7 mouse cellular contexts compared by ENCODE assay signal in genomic region chr6:90605298-90605665, GRCm38 (mm10). TPM values are rescaled to one million over a fixed set of nuclear protein-coding genes. Genes with fewer than 3 reads are reported as not detected.
A peak's percentile ranks its signal among the peaks of the same experiment; 100 is the strongest.
DNase-seq lines count a peak whose midpoint lies in the region; ATAC-seq and TF ChIP-seq lines count a peak whose summit lies in the region.

No protein-coding gene starts in this region.

- no peaks in the 10 kb centered on the region for H3K9me3 ChIP-seq in embryonic facial prominence, embryonic 12.5 days
- no peaks in the 10 kb centered on the region for H3K9me3 ChIP-seq in intestine, embryonic 14.5 days (ENCODE audit: control insufficient read depth, low read length)
- H3K9me3 ChIP-seq in neural tube, embryonic 13.5 days = no peaks in the 10 kb centered on the region

- peak overlapping the region; percentile 64 for H3K9ac ChIP-seq in embryonic facial prominence, embryonic 12.5 days
- peak overlapping the region; percentile 58 for H3K9ac ChIP-seq in intestine, embryonic 14.5 days (ENCODE audit: low read length)
- peak overlapping the region; percentile 77 for H3K9ac ChIP-seq in neural tube, embryonic 13.5 days

- WGBS in lung, adult 2 months = 22% methylated on average over 5 of the region's 5 CpGs
- WGBS in embryonic facial prominence, embryonic 12.5 days = 20% methylated on average over 5 of the region's 5 CpGs
- 12% methylated on average over 5 of the region's 5 CpGs for WGBS in intestine, embryonic 14.5 days
- 14% methylated on average over 5 of the region's 5 CpGs for WGBS in neural tube, embryonic 13.5 days

- H3K27ac ChIP-seq in embryonic facial prominence, embryonic 12.5 days = no peak overlapping the region
- H3K27ac ChIP-seq in intestine, embryonic 14.5 days (ENCODE audit: low read depth) = no peak overlapping the region
- no peak overlapping the region for H3K27ac ChIP-seq in neural tube, embryonic 13.5 days (replicated peaks)

- DNase-seq in lung, adult 2 months = no peak
- DNase-seq in lung, postnatal 36 days = no peak
- no peak for DNase-seq in intestine, embryonic 14.5 days (ENCODE audit: low spot score)
- no peak for DNase-seq in layer of hippocampus, adult 8-10 months (ENCODE audit: low spot score in 2 of 2)
- DNase-seq in adrenal gland, postnatal 36 days = no peak

- H3K4me1 ChIP-seq in lung, adult 2 months (ENCODE audit: control insufficient read depth, insufficient read depth, low read length) = peaks cover 2% of the 10 kb centered on the region; the same call in 1 of the 2 replicates
- peaks cover 5% of the 10 kb centered on the region; the same call in 1 of the 2 replicates for H3K4me1 ChIP-seq in embryonic facial prominence, embryonic 12.5 days
- peaks cover 9% of the 10 kb centered on the region for H3K4me1 ChIP-seq in intestine, embryonic 14.5 days (replicated peaks; ENCODE audit: control insufficient read depth, insufficient read depth, low read length)
- peaks cover 12% of the 10 kb centered on the region for H3K4me1 ChIP-seq in neural tube, embryonic 13.5 days (replicated peaks)

- TF ChIP-seq POLR2A in lung, adult 2 months (IDR thresholded peaks at IDR 0.05; ENCODE audit: borderline replicate concordance, extremely low read depth, low read depth, low read length) = no peak

- no peak for ATAC-seq in embryonic facial prominence, embryonic 12.5 days (ENCODE audit: insufficient number of reproducible peaks, insufficient read depth, low FRiP score, low TSS enrichment)
- no peak for ATAC-seq in intestine, embryonic 14.5 days (replicated peaks; ENCODE audit: low FRiP score, low TSS enrichment, low read depth)
- no peak for ATAC-seq in neural tube, embryonic 13.5 days (ENCODE audit: low read depth)

- 0 out of 2 replicates have a peak, but pooled peaks cover 4% of the 10 kb centered on the region for H3K27me3 ChIP-seq in embryonic facial prominence, embryonic 12.5 days
- H3K27me3 ChIP-seq in intestine, embryonic 14.5 days (replicated peaks; ENCODE audit: control insufficient read depth, insufficient read depth, low read length) = no peaks in the 10 kb centered on the region
- H3K27me3 ChIP-seq in neural tube, embryonic 13.5 days = peaks cover 2% of the 10 kb centered on the region; the same call in 1 of the 2 replicates

- H3K4me2 ChIP-seq in embryonic facial prominence, embryonic 12.5 days (replicated peaks) = peak overlapping the region; percentile 83
- H3K4me2 ChIP-seq in intestine, embryonic 14.5 days (ENCODE audit: low read length) = peak overlapping the region; percentile 88
- H3K4me2 ChIP-seq in neural tube, embryonic 13.5 days = peak overlapping the region; percentile 74

- TF ChIP-seq CTCF in lung, adult 2 months (IDR thresholded peaks at IDR 0.05; ENCODE audit: insufficient read depth, low read length) = no peak

- no peaks in the 10 kb centered on the region for H3K36me3 ChIP-seq in embryonic facial prominence, embryonic 12.5 days
- no peaks in the 10 kb centered on the region for H3K36me3 ChIP-seq in intestine, embryonic 14.5 days (ENCODE audit: control insufficient read depth, insufficient read depth, low read length)
- H3K36me3 ChIP-seq in neural tube, embryonic 13.5 days = no peaks in the 10 kb centered on the region

- peak overlapping the region; percentile 89 for H3K4me3 ChIP-seq in lung, adult 2 months (replicated peaks; ENCODE audit: extremely low read depth, low read depth, low read length)
- peak overlapping the region; percentile 60 for H3K4me3 ChIP-seq in embryonic facial prominence, embryonic 12.5 days
- H3K4me3 ChIP-seq in intestine, embryonic 14.5 days (ENCODE audit: low read depth, low read length) = peak overlapping the region; percentile 54
- peak overlapping the region; percentile 53 for H3K4me3 ChIP-seq in neural tube, embryonic 13.5 days

RNA-seq across cellular contexts. Expression of gene Slc41a3, which starts 0.8 kb away (rescaled TPM):
- 11.1 and 13.8 TPM in 2 replicates for polyA plus RNA-seq in lung, adult 2 months (2012; rRNA removed)
- polyA plus RNA-seq in embryonic facial prominence, embryonic 12.5 days (2016; fragmentation: Nextera tagmentation; extraction: Ambion mirVana) = 2.4 and 2.8 TPM in 2 replicates
- 5.0 and 5.1 TPM in 2 replicates for polyA plus RNA-seq in intestine, embryonic 14.5 days (2014; fragmentation: Nextera tagmentation; extraction: Ambion mirVana)
- polyA plus RNA-seq in neural tube, embryonic 13.5 days (2015; fragmentation: Nextera tagmentation; extraction: Ambion mirVana) = 4.9 and 5.8 TPM in 2 replicates
- total RNA-seq in layer of hippocampus, adult 8-10 months (2022) = 1 to 10 TPM; 3.3 to 6.6 (median 5.0) TPM
- 10 to 100 TPM; 25.5 to 70.3 TPM for total RNA-seq in adrenal gland, postnatal 36 days (2021)
